Mouse (Mus musculus) small intestine, adult 2 months (tissue): ENCODE data around the gene Tbc1d4. TPM values are rescaled to one million over a fixed set of nuclear protein-coding genes. Genes with fewer than 3 reads are reported as not detected.
"Not testable (repeated sequence)": the region's sequence is repeated elsewhere in the genome, so short reads cannot be mapped to it uniquely, and the experiment has no call there.

Experiments used
- H3K27ac ChIP-seq: fragments of 200-500 bp; 2 replicates; pipeline ENCODE4 v1.5.1; 2012; ENCODE audit warnings: low read depth, low read length, control low read depth, inconsistent platforms; ENCODE audit not compliant: insufficient read depth
- H3K27me3 ChIP-seq: fragments of 200-500 bp; 2 replicates; pipeline ENCODE4 v1.6.1; 2012; ENCODE audit warnings: mild to moderate bottlenecking, moderate library complexity, low read length, inconsistent platforms; ENCODE audit not compliant: control insufficient read depth, insufficient read depth
- H3K36me3 ChIP-seq: fragments of 200-500 bp; 2 replicates; pipeline ENCODE4 v1.6.1; 2012; ENCODE audit warnings: mild to moderate bottlenecking, low read length, control low read depth, inconsistent platforms; ENCODE audit not compliant: control insufficient read depth, insufficient read depth
- H3K4me1 ChIP-seq: fragments of 200-500 bp; 2 replicates; pipeline ENCODE4 v1.6.1; 2012; ENCODE audit warnings: low read length, inconsistent platforms, mixed read lengths; ENCODE audit not compliant: control insufficient read depth, insufficient read depth, insufficient read length
- H3K4me3 ChIP-seq: fragments of 200-500 bp; 2 replicates; pipeline ENCODE4 v1.5.1; 2012; ENCODE audit warnings: low read depth, mild to moderate bottlenecking, control low read depth, inconsistent platforms, low read length, moderate library complexity
- CTCF ChIP-seq: fragments of 200-500 bp; IDR thresholded peaks from 2 replicates; pipeline ENCODE4 v1.5.1; 2012; ENCODE audit warnings: low read depth, mild to moderate bottlenecking, control low read depth, inconsistent platforms, low read length, moderate library complexity, mixed read lengths; ENCODE audit not compliant: insufficient replicate concordance, insufficient read length; ENCODE audit errors: extremely low read depth
- POLR2A ChIP-seq: fragments of 200-500 bp; IDR thresholded peaks from 2 replicates; pipeline ENCODE4 v1.6.1; 2012; ENCODE audit warnings: low read depth, mild to moderate bottlenecking, control low read depth, inconsistent platforms, low read length, moderate library complexity
- WGBS: fragments of 180-500 bp; shearing (Covaris S2); methylation state at CpG from one replicate; pipeline ENCODE4 v1.1.7; 2018; 5-methylcytosine and 5-hydroxymethylcytosine counted together
- polyA plus RNA-seq: library from polyadenylated mRNA; depleted of rRNA; stranded (reverse); fragments of >200 nt; gene quantifications from 2 replicates; pipeline ENCODE4 v1.2.3, GENCODE M21; 2012

The Tbc1d4 gene
- polyA plus RNA-seq, 1 experiment: 1.3 TPM

GRCm38 (mm10) chr14:101594001-101594400, 15.0 kb downstream of the Tbc1d4 start:
- TF ChIP-seq POLR2A (no peak), CTCF (no peak)
- Histone ChIP-seq H3K4me3 (no peak overlapping the region), H3K27ac (no peak overlapping the region), H3K4me1 (no peaks in the 10 kb centered on the region), H3K27me3 (no peaks in the 10 kb centered on the region), H3K36me3 (no peaks in the 10 kb centered on the region)
- 80% methylated on average over 5 of the region's 5 CpGs for WGBS

- H3K27ac ChIP-seq: no peak overlapping the region
- H3K4me1 ChIP-seq: no peaks in the 10 kb centered on the region
- no peaks in the 10 kb centered on the region for H3K36me3 ChIP-seq
- 87% methylated on average over 7 of the region's 7 CpGs for WGBS
- no peaks in the 10 kb centered on the region for H3K27me3 ChIP-seq
- no peak overlapping the region for H3K4me3 ChIP-seq
- TF ChIP-seq POLR2A (no peak), CTCF (no peak)
Measured at GRCm38 (mm10) chr14:101593340-101593739, 15.7 kb downstream of the Tbc1d4 start.

- H3K27me3 ChIP-seq: no peaks in the 10 kb centered on the region
- no peaks in the 10 kb centered on the region for H3K4me1 ChIP-seq
- TF ChIP-seq POLR2A (no peak), CTCF (no peak)
- WGBS: 90% methylated on average over 5 of the region's 5 CpGs
- no peaks in the 10 kb centered on the region for H3K36me3 ChIP-seq
- H3K4me3 ChIP-seq: no peak overlapping the region
- no peak overlapping the region for H3K27ac ChIP-seq
Measured at GRCm38 (mm10) chr14:101591101-101591500, 17.9 kb downstream of the Tbc1d4 start.

GRCm38 (mm10) chr14:101588209-101588991, 20.6 kb downstream of the Tbc1d4 start:
- not testable (repeated sequence) for H3K4me1 ChIP-seq, H3K4me3 ChIP-seq, H3K27ac ChIP-seq, H3K27me3 ChIP-seq, H3K36me3 ChIP-seq
- 65% methylated on average over 3 of the region's 4 CpGs for WGBS

GRCm38 (mm10) chr14:101587366-101588040, 21.5 kb downstream of the Tbc1d4 start:
- WGBS: 58% methylated on average over 5 of the region's 6 CpGs
- H3K27ac ChIP-seq, H3K27me3 ChIP-seq, H3K4me1 ChIP-seq, H3K36me3 ChIP-seq, H3K4me3 ChIP-seq: not testable (repeated sequence)

- Histone ChIP-seq H3K4me1 (no peaks in the 10 kb centered on the region), H3K4me3 (no peak overlapping the region), H3K27ac (no peak overlapping the region), H3K36me3 (no peaks in the 10 kb centered on the region), H3K27me3 (no peaks in the 10 kb centered on the region)
- no peak for TF ChIP-seq POLR2A
- no peak for TF ChIP-seq CTCF
- WGBS: 62% methylated on average over 7 of the region's 7 CpGs
Measured at GRCm38 (mm10) chr14:101586096-101586495, 22.9 kb downstream of the Tbc1d4 start.

GRCm38 (mm10) chr14:101575651-101576050, 33.3 kb downstream of the Tbc1d4 start:
- Histone ChIP-seq H3K27me3 (no peaks in the 10 kb centered on the region), H3K4me1 (no peaks in the 10 kb centered on the region), H3K36me3 (no peaks in the 10 kb centered on the region), H3K4me3 (no peak overlapping the region), H3K27ac (no peak overlapping the region)
- TF ChIP-seq POLR2A (no peak), CTCF (no peak)
- 42% methylated on average over 3 of the region's 3 CpGs for WGBS
